ENCODE assay signal across 19 mouse cellular contexts in the genomic region with DNA sequence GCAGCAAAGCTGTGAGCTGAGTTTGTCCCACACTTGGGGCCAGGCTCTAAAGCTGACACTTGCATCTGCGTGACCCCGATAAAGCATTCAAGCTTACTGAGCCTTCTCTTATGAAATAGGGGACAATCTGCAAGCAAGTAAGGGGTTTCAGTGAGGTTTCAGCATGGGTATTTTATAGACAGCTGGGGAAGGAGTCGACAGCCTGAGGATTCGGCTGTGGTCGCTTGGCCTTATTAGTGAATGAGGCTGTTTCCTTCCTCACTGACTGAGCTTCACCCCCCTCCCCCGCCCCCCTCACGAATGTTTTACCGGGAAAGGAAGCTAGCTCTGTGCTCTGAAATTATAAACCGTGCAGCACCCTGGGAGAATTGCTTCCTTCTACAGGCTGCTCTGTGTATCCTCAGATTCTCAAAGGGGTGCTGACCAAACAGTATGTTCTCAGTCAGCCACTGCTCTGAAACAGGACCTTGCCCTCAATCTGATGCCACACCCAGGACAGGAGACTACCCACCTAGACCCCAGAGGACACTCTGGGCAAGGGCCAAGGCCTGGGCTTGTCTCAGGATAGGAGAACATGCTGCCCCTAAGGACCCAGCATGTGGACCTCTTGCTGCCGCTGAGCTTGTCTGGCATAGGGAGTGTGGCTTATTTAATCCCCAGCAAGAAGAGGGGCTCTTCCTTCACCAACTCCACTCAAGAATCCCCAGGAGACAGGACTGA. TPM values are rescaled to one million over a fixed set of nuclear protein-coding genes. Genes with fewer than 3 reads are reported as not detected.
A peak's percentile ranks its signal among the peaks of the same experiment; 100 is the strongest.
DNase-seq lines count a peak whose midpoint lies in the region; ATAC-seq and TF ChIP-seq lines count a peak whose summit lies in the region.
"Had no signal": no experiment of that assay in that cellular context is flagged by ENCODE, and none has a peak within 500 bp of the region (broad histone marks: within the 10 kb centered on the region; RNA-seq: fewer than 3 reads in every experiment).

No protein-coding gene starts in this region.

- WGBS in heart, postnatal 0 days: 73% methylated on average over 10 of the region's 10 CpGs
- 72% methylated on average over 10 of the region's 10 CpGs for WGBS in heart, embryonic 11.5 days (ENCODE audit: insufficient replicate concordance)
- 75% methylated on average over 10 of the region's 10 CpGs for WGBS in lung, embryonic 15.5 days
- WGBS in liver, embryonic 13.5 days (ENCODE audit: insufficient replicate concordance): 22% methylated on average over 10 of the region's 10 CpGs
- 88% methylated on average over 10 of the region's 10 CpGs for WGBS in forebrain, embryonic 10.5 days

- no peaks in the 10 kb centered on the region for H3K4me1 ChIP-seq in heart, postnatal 0 days (ENCODE audit: control insufficient read depth, insufficient read depth)
- no peaks in the 10 kb centered on the region for H3K4me1 ChIP-seq in heart, embryonic 11.5 days (ENCODE audit: control insufficient read depth, insufficient read depth, low read length)
- peaks cover 4% of the 10 kb centered on the region; the same call in 1 of the 2 replicates for H3K4me1 ChIP-seq in lung, embryonic 15.5 days
- peaks cover 33% of the 10 kb centered on the region for H3K4me1 ChIP-seq in bone marrow macrophage, adult 2 months (ENCODE audit: control insufficient read depth, insufficient read depth, low read length)
- peaks cover 61% of the 10 kb centered on the region for H3K4me1 ChIP-seq in liver, embryonic 13.5 days (replicated peaks)
- no peaks in the 10 kb centered on the region for H3K4me1 ChIP-seq in forebrain, embryonic 10.5 days
- H3K4me1 ChIP-seq: embryonic facial prominence, embryonic 12.5 days; limb, embryonic 12.5 days had no signal

- no peak for TF ChIP-seq POLR2A in bone marrow macrophage, adult 2 months (IDR thresholded peaks at IDR 0.05; ENCODE audit: borderline replicate concordance, low read depth, low read length)

- no peaks in the 10 kb centered on the region for H3K27me3 ChIP-seq in heart, postnatal 0 days (ENCODE audit: control insufficient read depth, insufficient read depth, low read length)
- no peaks in the 10 kb centered on the region for H3K27me3 ChIP-seq in heart, embryonic 11.5 days (ENCODE audit: control insufficient read depth, insufficient read depth, low read length)
- H3K27me3 ChIP-seq in lung, embryonic 15.5 days: no peaks in the 10 kb centered on the region
- H3K27me3 ChIP-seq in liver, embryonic 13.5 days: peaks cover 6% of the 10 kb centered on the region
- H3K27me3 ChIP-seq in forebrain, embryonic 10.5 days (ENCODE audit: poor library complexity, severe bottlenecking): no peaks in the 10 kb centered on the region
- H3K27me3 ChIP-seq: embryonic facial prominence, embryonic 12.5 days; limb, embryonic 12.5 days had no signal

- DNase-seq in heart, postnatal 0 days (ENCODE audit: low spot score): peak; percentile 25
- DNase-seq in lung, postnatal 14 days: no peak
- DNase-seq in liver, embryonic 13.5 days: peak; percentile 57
- DNase-seq in forebrain, embryonic 10.5 days (ENCODE audit: extremely low spot score, low spot score): no peak
- DNase-seq in B cell, adult 2 months: no peak
- DNase-seq: cerebellum, postnatal 25 days; gastrocnemius, postnatal 25 days; lung, postnatal 10 days; thymus, adult 2 months had no signal

- no peak for ATAC-seq in heart, postnatal 0 days (ENCODE audit: insufficient read depth, low read depth)
- ATAC-seq in heart, embryonic 11.5 days (replicated peaks; ENCODE audit: insufficient number of reproducible peaks, low FRiP score, low TSS enrichment): no peak
- no peak for ATAC-seq in lung, embryonic 15.5 days (ENCODE audit: borderline replicate concordance, extremely low read depth, low FRiP score, low TSS enrichment)
- no peak for ATAC-seq in liver, embryonic 13.5 days (ENCODE audit: low read depth)
- ATAC-seq: activated CD4-positive, CD25-positive, alpha-beta regulatory T cell, adult 4 months; CD4-positive, CD25-positive, alpha-beta regulatory T cell, adult 4 months had no signal

- no peak overlapping the region for H3K4me2 ChIP-seq in heart, postnatal 0 days (ENCODE audit: low read depth, low read length)
- no peak overlapping the region for H3K4me2 ChIP-seq in heart, embryonic 11.5 days
- no peak overlapping the region for H3K4me2 ChIP-seq in lung, embryonic 15.5 days
- no peak overlapping the region for H3K4me2 ChIP-seq in liver, embryonic 13.5 days
- H3K4me2 ChIP-seq: embryonic facial prominence, embryonic 12.5 days; limb, embryonic 12.5 days; midbrain, embryonic 11.5 days had no signal

- TF ChIP-seq CTCF in heart, postnatal 0 days (IDR thresholded peaks at IDR 0.05; ENCODE audit: low read depth): no peak
- no peak for TF ChIP-seq CTCF in bone marrow macrophage, adult 2 months (IDR thresholded peaks at IDR 0.05; ENCODE audit: low read depth, low read length)

- no peaks in the 10 kb centered on the region for H3K9me3 ChIP-seq in heart, postnatal 0 days (replicated peaks; ENCODE audit: control insufficient read depth, low read length)
- no peaks in the 10 kb centered on the region for H3K9me3 ChIP-seq in heart, embryonic 11.5 days (replicated peaks; ENCODE audit: control insufficient read depth, low read length)
- H3K9me3 ChIP-seq in lung, embryonic 15.5 days: no peaks in the 10 kb centered on the region
- H3K9me3 ChIP-seq in liver, embryonic 13.5 days (replicated peaks): no peaks in the 10 kb centered on the region
- no peaks in the 10 kb centered on the region for H3K9me3 ChIP-seq in forebrain, embryonic 10.5 days
- H3K9me3 ChIP-seq: embryonic facial prominence, embryonic 12.5 days; limb, embryonic 12.5 days had no signal

- TF ChIP-seq EP300 in heart, postnatal 0 days (IDR thresholded peaks at IDR 0.05; ENCODE audit: low read depth): no peak

- H3K4me3 ChIP-seq in heart, postnatal 0 days (ENCODE audit: low read depth, low read length): no peak overlapping the region
- H3K4me3 ChIP-seq in heart, embryonic 11.5 days (ENCODE audit: low read depth, low read length): no peak overlapping the region
- no peak overlapping the region for H3K4me3 ChIP-seq in lung, embryonic 15.5 days
- H3K4me3 ChIP-seq in bone marrow macrophage, adult 2 months (ENCODE audit: insufficient read depth, low read length): no peak overlapping the region
- H3K4me3 ChIP-seq in liver, embryonic 13.5 days (replicated peaks): no peak overlapping the region
- H3K4me3 ChIP-seq in forebrain, embryonic 10.5 days: no peak overlapping the region
- H3K4me3 ChIP-seq: embryonic facial prominence, embryonic 12.5 days; left cerebral cortex, adult 2 months; limb, embryonic 12.5 days had no signal

- H3K27ac ChIP-seq in heart, postnatal 0 days (ENCODE audit: low read depth): no peak overlapping the region
- no peak overlapping the region for H3K27ac ChIP-seq in heart, embryonic 11.5 days (ENCODE audit: low read depth, low read length)
- H3K27ac ChIP-seq in lung, embryonic 15.5 days: peak overlapping the region; percentile 33; the same call in 1 of the 2 replicates
- peak overlapping the region; percentile 33 for H3K27ac ChIP-seq in bone marrow macrophage, adult 2 months (ENCODE audit: insufficient read depth, low read depth, low read length)
- H3K27ac ChIP-seq in liver, embryonic 13.5 days: peak overlapping the region; percentile 20; the same call in 1 of the 2 replicates
- H3K27ac ChIP-seq in forebrain, embryonic 10.5 days: no peak overlapping the region
- H3K27ac ChIP-seq: embryonic facial prominence, embryonic 12.5 days; left cerebral cortex, adult 2 months; limb, embryonic 12.5 days had no signal

- H3K36me3 ChIP-seq in heart, postnatal 0 days (replicated peaks; ENCODE audit: control insufficient read depth, insufficient read depth, low read length): peaks cover 21% of the 10 kb centered on the region
- H3K36me3 ChIP-seq in heart, embryonic 11.5 days (ENCODE audit: control insufficient read depth, insufficient read depth, low read length): peaks cover 5% of the 10 kb centered on the region; the same call in 1 of the 2 replicates
- peaks cover 6% of the 10 kb centered on the region; the same call in 1 of the 2 replicates for H3K36me3 ChIP-seq in lung, embryonic 15.5 days
- no peaks in the 10 kb centered on the region for H3K36me3 ChIP-seq in liver, embryonic 13.5 days
- H3K36me3 ChIP-seq in forebrain, embryonic 10.5 days (replicated peaks): peaks cover 92% of the 10 kb centered on the region

- H3K9ac ChIP-seq in heart, postnatal 0 days (replicated peaks; ENCODE audit: low read depth, low read length): no peak overlapping the region
- no peak overlapping the region for H3K9ac ChIP-seq in heart, embryonic 11.5 days (ENCODE audit: low read depth, low read length)
- no peak overlapping the region for H3K9ac ChIP-seq in lung, embryonic 15.5 days
- H3K9ac ChIP-seq in liver, embryonic 13.5 days: no peak overlapping the region
- H3K9ac ChIP-seq: embryonic facial prominence, embryonic 12.5 days; limb, embryonic 12.5 days had no signal

RNA-seq across cellular contexts. Expression of gene Capn15, which starts 20.3 kb away (rescaled TPM):
- total RNA-seq in heart, postnatal 0 days (2014; rRNA removed; ENCODE audit: low replicate concordance): 6.0 and 8.7 TPM in 2 replicates
- polyA plus RNA-seq in heart, postnatal 0 days (2015; fragmentation: Nextera tagmentation; extraction: Ambion mirVana): 7.0 and 7.4 TPM in 2 replicates
- 12.7 and 15.2 TPM in 2 replicates for polyA plus RNA-seq in heart, embryonic 11.5 days (2014; fragmentation: Nextera tagmentation; extraction: Ambion mirVana)
- 20.8 and 21.9 TPM in 2 replicates for polyA plus RNA-seq in lung, embryonic 15.5 days (2015; fragmentation: Nextera tagmentation; extraction: Ambion mirVana)
- 12.1 and 12.7 TPM in 2 replicates for polyA plus RNA-seq in bone marrow macrophage, adult 2 months (2012; ENCODE audit: insufficient read depth, insufficient read length, missing spikeins)
- 11.1 and 12.3 TPM in 2 replicates for polyA plus RNA-seq in liver, embryonic 13.5 days (2015; fragmentation: Nextera tagmentation; extraction: Ambion mirVana)
- polyA plus RNA-seq in forebrain, embryonic 10.5 days (2016; fragmentation: Nextera tagmentation; extraction: Ambion mirVana): 31.8 and 37.0 TPM in 2 replicates

RNA-seq across cellular contexts. Expression of gene A930017K11Rik, which starts 53.5 kb away (rescaled TPM):
- total RNA-seq in heart, postnatal 0 days (2014; rRNA removed; ENCODE audit: low replicate concordance): not detected in 2 replicates
- not detected in 2 replicates for polyA plus RNA-seq in heart, postnatal 0 days (2015; fragmentation: Nextera tagmentation; extraction: Ambion mirVana)
- 0.14 and 0.25 TPM in 2 replicates for polyA plus RNA-seq in heart, embryonic 11.5 days (2014; fragmentation: Nextera tagmentation; extraction: Ambion mirVana)
- 0.09 TPM in 1 of 2 replicates, not detected in the other for polyA plus RNA-seq in lung, embryonic 15.5 days (2015; fragmentation: Nextera tagmentation; extraction: Ambion mirVana)
- not detected in 2 replicates for polyA plus RNA-seq in bone marrow macrophage, adult 2 months (2012; ENCODE audit: insufficient read depth, insufficient read length, missing spikeins)
- 0.24 and 0.32 TPM in 2 replicates for polyA plus RNA-seq in liver, embryonic 13.5 days (2015; fragmentation: Nextera tagmentation; extraction: Ambion mirVana)
- polyA plus RNA-seq in forebrain, embryonic 10.5 days (2016; fragmentation: Nextera tagmentation; extraction: Ambion mirVana): 0.09 and 0.14 TPM in 2 replicates
- total RNA-seq: gastrocnemius, postnatal 25 days had no signal
- polyA plus RNA-seq: activated CD4-positive, CD25-positive, alpha-beta regulatory T cell, adult 4 months; CD4-positive, CD25-positive, alpha-beta regulatory T cell, adult 4 months; heart, embryonic 16.5 days; midbrain, embryonic 11.5 days had no signal

Comparison
In these comparisons a context has a peak if more than half of its experiments do, and no peak if none do; other contexts are left out.
1. DNase-seq: peak in heart, postnatal 0 days (single experiment) and liver, embryonic 13.5 days (single experiment); none in lung, postnatal 14 days (single experiment), forebrain, embryonic 10.5 days (single experiment) and B cell, adult 2 months (0 of 2).
2. H3K27ac ChIP-seq: peak in lung, embryonic 15.5 days (single experiment), bone marrow macrophage, adult 2 months (single experiment) and liver, embryonic 13.5 days (single experiment); none in heart, postnatal 0 days (single experiment), heart, embryonic 11.5 days (single experiment) and forebrain, embryonic 10.5 days (single experiment).